Mouse (Mus musculus) embryonic facial prominence, embryonic 11.5 days (tissue): ENCODE measurements around the gene Muc20. TPM values are rescaled to one million over a fixed set of nuclear protein-coding genes. Genes with fewer than 3 reads are reported as not detected.

Experiments
- ATAC-seq: fragments of 200-750 bp; cut with Nextera tagmentation; replicated peaks from 2 replicates; pipeline ENCODE4 v1.8.0; 2017; ENCODE audit warnings: low read depth; ENCODE audit not compliant: insufficient number of reproducible peaks, low FRiP score, low TSS enrichment
- DNase-seq: peaks from one replicate; pipeline ENCODE4 v3.0.0-alpha.2; 2015; ENCODE audit warnings: low spot score
- H3K27ac ChIP-seq: fragments of 300-500 bp; sonication (generic); replicated peaks from 2 replicates; pipeline ENCODE4 v1.5.1; 2014; ENCODE audit warnings: mild to moderate bottlenecking, low read depth, low read length, control low read depth
- H3K27me3 ChIP-seq: fragments of 300-500 bp; sonication (generic); 2 replicates; pipeline ENCODE4 v1.6.1; 2014; ENCODE audit warnings: mild to moderate bottlenecking, low read length, moderate library complexity, mixed read lengths; ENCODE audit not compliant: control insufficient read depth, insufficient read depth
- H3K36me3 ChIP-seq: fragments of 300-500 bp; sonication (generic); replicated peaks from 2 replicates; pipeline ENCODE4 v1.6.1; 2014; ENCODE audit warnings: low read depth, mild to moderate bottlenecking, low read length, moderate library complexity, mixed read lengths; ENCODE audit not compliant: control insufficient read depth, insufficient read depth
- H3K4me1 ChIP-seq: fragments of 300-500 bp; sonication (generic); 2 replicates; pipeline ENCODE4 v1.6.1; 2014; ENCODE audit warnings: low read length, mixed read lengths; ENCODE audit not compliant: control insufficient read depth, insufficient read depth
- H3K4me2 ChIP-seq: fragments of 300-500 bp; sonication (generic); 2 replicates; pipeline ENCODE4 v1.6.1; 2014; ENCODE audit warnings: low read depth, mild to moderate bottlenecking, control low read depth, low read length, moderate library complexity
- H3K4me3 ChIP-seq: fragments of 300-500 bp; sonication (generic); 2 replicates; pipeline ENCODE4 v1.5.1; 2014; ENCODE audit warnings: low read depth, low read length, control low read depth
- H3K9ac ChIP-seq: fragments of 300-500 bp; sonication (generic); replicated peaks from 2 replicates; pipeline ENCODE4 v1.6.1; 2014; ENCODE audit warnings: mild to moderate bottlenecking, control low read depth, low read length
- H3K9me3 ChIP-seq: fragments of 300-500 bp; sonication (generic); replicated peaks from 2 replicates; pipeline ENCODE4 v1.6.1; 2016; ENCODE audit warnings: mild to moderate bottlenecking, low read length, inconsistent platforms, mixed read lengths; ENCODE audit not compliant: control insufficient read depth
- WGBS: fragments of 180-500 bp; shearing (Covaris S2); extraction: QIAGEN DNeasy Blood & Tissue Kit; methylation state at CpG from one replicate; pipeline ENCODE4 v1.1.7; 2014; 5-methylcytosine and 5-hydroxymethylcytosine counted together
- polyA plus RNA-seq: library from polyadenylated mRNA; unstranded; fragments of >200 nt; fragmentation: Nextera tagmentation; extraction: Ambion mirVana; gene quantifications from 2 replicates; pipeline ENCODE4 v1.2.1, GENCODE M21; 2014

The Muc20 gene
- polyA plus RNA-seq, 1 experiment from 2014 or later, result not detected

- Histone ChIP-seq H3K4me3 (no peak overlapping the region), H3K9me3 (no peaks in the 10 kb centered on the region), H3K9ac (no peak overlapping the region), H3K27me3 (no peaks in the 10 kb centered on the region), H3K4me1 (no peaks in the 10 kb centered on the region), H3K36me3 (no peaks in the 10 kb centered on the region), H3K27ac (no peak overlapping the region), H3K4me2 (no peak overlapping the region)
- 85% methylated on average over 2 of the region's 2 CpGs for WGBS
- ATAC-seq, result no peak
- no peak for DNase-seq
Observed at GRCm38 (mm10) chr16:32764550-32764949, 32.7 kb downstream of the Muc20 start.

GRCm38 (mm10) chr16:32750242-32751127, 46.8 kb downstream of the Muc20 start:
- 87% methylated on average over 5 of the region's 5 CpGs for WGBS
- H3K36me3 ChIP-seq, result no peaks in the 10 kb centered on the region
- no peak overlapping the region for H3K4me2 ChIP-seq
- no peaks in the 10 kb centered on the region for H3K27me3 ChIP-seq
- no peaks in the 10 kb centered on the region for H3K4me1 ChIP-seq
- DNase-seq (no peak), ATAC-seq (no peak)
- H3K9me3 ChIP-seq, result no peaks in the 10 kb centered on the region
- no peak overlapping the region for H3K27ac ChIP-seq
- no peak overlapping the region for H3K9ac ChIP-seq
- no peak overlapping the region for H3K4me3 ChIP-seq

- H3K4me3 ChIP-seq, result no peak overlapping the region
- no peaks in the 10 kb centered on the region for H3K36me3 ChIP-seq
- no peaks in the 10 kb centered on the region for H3K27me3 ChIP-seq
- H3K9me3 ChIP-seq, result no peaks in the 10 kb centered on the region
- DNase-seq, result no peak
- no peaks in the 10 kb centered on the region for H3K4me1 ChIP-seq
- H3K27ac ChIP-seq, result no peak overlapping the region
- 86% methylated on average over 6 of the region's 6 CpGs for WGBS
- H3K4me2 ChIP-seq, result no peak overlapping the region
- H3K9ac ChIP-seq, result no peak overlapping the region
- ATAC-seq, result no peak
Observed at GRCm38 (mm10) chr16:32745852-32746251, 51.4 kb downstream of the Muc20 start.

GRCm38 (mm10) chr16:32742712-32743111, 54.5 kb downstream of the Muc20 start:
- Histone ChIP-seq H3K27ac (no peak overlapping the region), H3K4me1 (no peaks in the 10 kb centered on the region), H3K9ac (no peak overlapping the region), H3K4me3 (no peak overlapping the region), H3K4me2 (no peak overlapping the region), H3K27me3 (no peaks in the 10 kb centered on the region), H3K9me3 (no peaks in the 10 kb centered on the region), H3K36me3 (no peaks in the 10 kb centered on the region)
- 88% methylated on average over 2 of the region's 2 CpGs for WGBS
- no peak for DNase-seq
- no peak for ATAC-seq

GRCm38 (mm10) chr16:32741366-32741765, 55.9 kb downstream of the Muc20 start:
- Histone ChIP-seq H3K9ac (no peak overlapping the region), H3K27me3 (no peaks in the 10 kb centered on the region), H3K4me3 (no peak overlapping the region), H3K27ac (no peak overlapping the region), H3K4me2 (no peak overlapping the region), H3K9me3 (no peaks in the 10 kb centered on the region), H3K4me1 (no peaks in the 10 kb centered on the region), H3K36me3 (no peaks in the 10 kb centered on the region)
- 85% methylated on average over 9 of the region's 9 CpGs for WGBS
- DNase-seq, result no peak
- ATAC-seq, result no peak

GRCm38 (mm10) chr16:32740003-32740663, 57.1 kb downstream of the Muc20 start:
- no peaks in the 10 kb centered on the region for H3K9me3 ChIP-seq
- 78% methylated on average over 8 of the region's 8 CpGs for WGBS
- no peak overlapping the region for H3K4me3 ChIP-seq
- H3K4me2 ChIP-seq, result no peak overlapping the region
- no peaks in the 10 kb centered on the region for H3K36me3 ChIP-seq
- no peak overlapping the region for H3K27ac ChIP-seq
- no peak overlapping the region for H3K9ac ChIP-seq
- no peaks in the 10 kb centered on the region for H3K27me3 ChIP-seq
- no peaks in the 10 kb centered on the region for H3K4me1 ChIP-seq
- DNase-seq, result no peak
- ATAC-seq, result no peak

GRCm38 (mm10) chr16:32736022-32736421, 61.2 kb downstream of the Muc20 start:
- Histone ChIP-seq H3K27ac (no peak overlapping the region), H3K4me2 (no peak overlapping the region), H3K27me3 (no peaks in the 10 kb centered on the region), H3K9me3 (no peaks in the 10 kb centered on the region), H3K4me1 (no peaks in the 10 kb centered on the region), H3K36me3 (no peaks in the 10 kb centered on the region), H3K9ac (no peak overlapping the region), H3K4me3 (no peak overlapping the region)
- no peak for ATAC-seq
- DNase-seq, result no peak
- 41% methylated on average over 3 of the region's 3 CpGs for WGBS

GRCm38 (mm10) chr16:32735586-32735985, 61.6 kb downstream of the Muc20 start, which contains the start of gene Muc4:
TSS of gene Muc4 (plus strand) at chr16:32735886.
- H3K9ac ChIP-seq, result no peak within 1 kb of the TSS
- DNase-seq, result no peak
- no peaks in the 10 kb centered on the region for H3K4me1 ChIP-seq
- H3K27me3 ChIP-seq, result no peaks in the 10 kb centered on the region
- 92% methylated on average over 2 of the region's 2 CpGs for WGBS
- no peak within 1 kb of the TSS for H3K4me2 ChIP-seq
- no peak within 1 kb of the TSS for H3K27ac ChIP-seq
- no peak within 1 kb of the TSS for H3K4me3 ChIP-seq
- ATAC-seq, result no peak
- H3K9me3 ChIP-seq, result no peaks in the 10 kb centered on the region
- no peaks in the 10 kb centered on the region for H3K36me3 ChIP-seq
